ENCODE assay signal across 11 mouse cellular contexts in genomic region chr1:125455128-125455527, GRCm38 (mm10).
"Had no signal": no experiment of that assay in that cellular context is flagged by ENCODE, and none has a peak within 500 bp of the region (broad histone marks: within the 10 kb centered on the region; RNA-seq: fewer than 3 reads in every experiment).

No protein-coding gene starts in this region.

- H3K27ac ChIP-seq: left cerebral cortex, adult 2 months; limb, embryonic 15.5 days; liver, embryonic 12.5 days; lung, embryonic 15.5 days; stomach, embryonic 15.5 days had no signal

- H3K9me3 ChIP-seq: limb, embryonic 15.5 days; liver, embryonic 12.5 days; lung, embryonic 15.5 days; stomach, embryonic 15.5 days had no signal

- H3K36me3 ChIP-seq: limb, embryonic 15.5 days; liver, embryonic 12.5 days; lung, embryonic 15.5 days; stomach, embryonic 15.5 days had no signal

- H3K4me2 ChIP-seq: limb, embryonic 15.5 days; liver, embryonic 12.5 days; lung, embryonic 15.5 days; stomach, embryonic 15.5 days had no signal

- H3K4me3 ChIP-seq: left cerebral cortex, adult 2 months; limb, embryonic 15.5 days; liver, embryonic 12.5 days; lung, embryonic 15.5 days; stomach, embryonic 15.5 days had no signal

- H3K9ac ChIP-seq: limb, embryonic 15.5 days; liver, embryonic 12.5 days; lung, embryonic 15.5 days; stomach, embryonic 15.5 days had no signal

- H3K27me3 ChIP-seq: limb, embryonic 15.5 days; liver, embryonic 12.5 days; lung, embryonic 15.5 days; stomach, embryonic 15.5 days had no signal

- ATAC-seq: liver, embryonic 12.5 days had no signal

- DNase-seq: kidney, adult 18-20 months; kidney, postnatal 14 days; lung, postnatal 14 days; right cerebral cortex, postnatal 14 days; thymus, adult 2 months; thymus, postnatal 25 days had no signal

- H3K4me1 ChIP-seq: limb, embryonic 15.5 days; liver, embryonic 12.5 days; lung, embryonic 15.5 days; stomach, embryonic 15.5 days had no signal
